Comparison of ENCODE assay signal across 8 mouse cellular contexts in genomic region chr6:39257667-39258395, GRCm38 (mm10). TPM values are rescaled to one million over a fixed set of nuclear protein-coding genes. Genes with fewer than 3 reads are reported as not detected.
DNase-seq lines count a peak whose midpoint lies in the region; ATAC-seq lines count a peak whose summit lies in the region.

No protein-coding gene starts in this region.

- H3K4me2 ChIP-seq in heart, embryonic 11.5 days, result peak overlapping the region; percentile 91
- peak overlapping the region; percentile 81 for H3K4me2 ChIP-seq in midbrain, embryonic 12.5 days (replicated peaks)

- no peak for DNase-seq in heart, adult 9 months (ENCODE audit: low spot score in 2 of 2)
- DNase-seq in Muller cell, postnatal 12 days (ENCODE audit: inconsistent ontology term), result peak; percentile 10
- DNase-seq in hindbrain, embryonic 10.5 days (ENCODE audit: low spot score), result no peak
- DNase-seq in adrenal gland, adult 18-20 months (ENCODE audit: low spot score in 2 of 2), result no peak
- DNase-seq in cerebellum, adult 9-10 months, result no peak
- DNase-seq in gastrocnemius, postnatal 25 days, result no peak

- H3K9ac ChIP-seq in heart, embryonic 11.5 days (ENCODE audit: low read depth, low read length), result peak overlapping the region; percentile 72
- peak overlapping the region; percentile 52; the same call in 1 of the 2 replicates for H3K9ac ChIP-seq in midbrain, embryonic 12.5 days (replicated peaks)

- no peaks in the 10 kb centered on the region for H3K9me3 ChIP-seq in heart, embryonic 11.5 days (replicated peaks; ENCODE audit: control insufficient read depth, low read length)
- no peaks in the 10 kb centered on the region for H3K9me3 ChIP-seq in hindbrain, embryonic 10.5 days
- H3K9me3 ChIP-seq in midbrain, embryonic 12.5 days, result no peaks in the 10 kb centered on the region

- WGBS in heart, embryonic 11.5 days (ENCODE audit: insufficient replicate concordance), result 45% methylated on average over 7 of the region's 7 CpGs
- 53% methylated on average over 7 of the region's 7 CpGs for WGBS in hindbrain, embryonic 10.5 days
- 51% methylated on average over 7 of the region's 7 CpGs for WGBS in midbrain, embryonic 12.5 days

- no peak for ATAC-seq in heart, embryonic 11.5 days (replicated peaks; ENCODE audit: insufficient number of reproducible peaks, low FRiP score, low TSS enrichment)
- no peak for ATAC-seq in midbrain, embryonic 12.5 days (ENCODE audit: low FRiP score, low read depth)

- 0 out of 2 replicates have a peak, but pooled peaks cover 3% of the 10 kb centered on the region for H3K4me1 ChIP-seq in heart, embryonic 11.5 days (ENCODE audit: control insufficient read depth, insufficient read depth, low read length)
- H3K4me1 ChIP-seq in hindbrain, embryonic 10.5 days (replicated peaks), result peaks cover 28% of the 10 kb centered on the region
- peaks cover 22% of the 10 kb centered on the region for H3K4me1 ChIP-seq in midbrain, embryonic 12.5 days

- no peak overlapping the region for H3K27ac ChIP-seq in heart, embryonic 11.5 days (ENCODE audit: low read depth, low read length)
- H3K27ac ChIP-seq in hindbrain, embryonic 10.5 days, result peak overlapping the region; percentile 89
- H3K27ac ChIP-seq in midbrain, embryonic 12.5 days (replicated peaks), result peak overlapping the region; percentile 80

- H3K4me3 ChIP-seq in heart, embryonic 11.5 days (ENCODE audit: low read depth, low read length), result peak overlapping the region; percentile 52; the same call in 1 of the 2 replicates
- H3K4me3 ChIP-seq in hindbrain, embryonic 10.5 days, result peak overlapping the region; percentile 60
- H3K4me3 ChIP-seq in midbrain, embryonic 12.5 days, result peak overlapping the region; percentile 47

- H3K27me3 ChIP-seq in heart, embryonic 11.5 days (ENCODE audit: control insufficient read depth, insufficient read depth, low read length), result peaks cover 11% of the 10 kb centered on the region; the same call in 1 of the 2 replicates
- H3K27me3 ChIP-seq in hindbrain, embryonic 10.5 days (ENCODE audit: insufficient read depth, poor library complexity, severe bottlenecking), result peaks cover 31% of the 10 kb centered on the region
- peaks cover 29% of the 10 kb centered on the region for H3K27me3 ChIP-seq in midbrain, embryonic 12.5 days

- no peaks in the 10 kb centered on the region for H3K36me3 ChIP-seq in heart, embryonic 11.5 days (ENCODE audit: control insufficient read depth, insufficient read depth, low read length)
- no peaks in the 10 kb centered on the region for H3K36me3 ChIP-seq in hindbrain, embryonic 10.5 days
- H3K36me3 ChIP-seq in midbrain, embryonic 12.5 days, result no peaks in the 10 kb centered on the region

RNA-seq across cellular contexts. Expression of gene Kdm7a, which starts 51.2 kb away (rescaled TPM):
- 5.2 and 5.8 TPM in 2 replicates for polyA plus RNA-seq in heart, embryonic 11.5 days (2014; fragmentation: Nextera tagmentation; extraction: Ambion mirVana)
- 12.0 and 13.9 TPM in 2 replicates for polyA plus RNA-seq in hindbrain, embryonic 10.5 days (2016; fragmentation: Nextera tagmentation; extraction: Ambion mirVana)
- polyA plus RNA-seq in midbrain, embryonic 12.5 days (2016; fragmentation: Nextera tagmentation; extraction: Ambion mirVana), result 21.4 and 23.0 TPM in 2 replicates
- total RNA-seq in adrenal gland, adult 18-20 months (2021), result 10 to 100 TPM; 11.6 to 12.9 TPM
- 10 to 100 TPM; 18.6 to 19.2 TPM for total RNA-seq in gastrocnemius, postnatal 25 days (2021)
